Mouse (Mus musculus): Measurements from ENCODE around the gene Naa80.

The Naa80 gene

GRCm38 (mm10) chr9:107566041-107566709 lies 12.5 kb upstream of the Naa80 start:
- no peaks in the 10 kb centered on the region for H3K9me3 ChIP-seq (ENCODE audit: low read length)
- H3K4me3 ChIP-seq (replicated peaks; ENCODE audit: low read length): no peak overlapping the region
- H3K4me1 ChIP-seq (replicated peaks; ENCODE audit: low read depth, low read length): peaks cover 78% of the 10 kb centered on the region
- peaks cover 27% of the 10 kb centered on the region for H3K27me3 ChIP-seq (ENCODE audit: insufficient read depth, low read length)
- TF ChIP-seq CTCF (conservative IDR thresholded peaks at IDR 0.05; ENCODE audit: low read length): peak; percentile 91
- no peak for TF ChIP-seq POU5F1 (IDR thresholded peaks at IDR 0.05; ENCODE audit: borderline replicate concordance, low read length)
- TF ChIP-seq NANOG (IDR thresholded peaks at IDR 0.05; ENCODE audit: borderline replicate concordance, low read length): no peak
- peaks cover 33% of the 10 kb centered on the region for H3K36me3 ChIP-seq (ENCODE audit: insufficient read depth, low read length)

GRCm38 (mm10) chr9:107566855-107567254 lies 11.8 kb upstream of the Naa80 start:
- TF ChIP-seq NANOG (IDR thresholded peaks at IDR 0.05; ENCODE audit: borderline replicate concordance, low read length) (no peak), POU5F1 (IDR thresholded peaks at IDR 0.05; ENCODE audit: borderline replicate concordance, low read length) (no peak), CTCF (conservative IDR thresholded peaks at IDR 0.05; ENCODE audit: low read length) (no peak)
- Histone ChIP-seq H3K4me3 (replicated peaks; ENCODE audit: low read length) (no peak overlapping the region), H3K36me3 (ENCODE audit: insufficient read depth, low read length) (peaks cover 33% of the 10 kb centered on the region), H3K4me1 (replicated peaks; ENCODE audit: low read depth, low read length) (peaks cover 80% of the 10 kb centered on the region), H3K9me3 (ENCODE audit: low read length) (no peaks in the 10 kb centered on the region), H3K27me3 (ENCODE audit: insufficient read depth, low read length) (peaks cover 28% of the 10 kb centered on the region)

- Histone ChIP-seq H3K9me3 (ENCODE audit: low read length) (no peaks in the 10 kb centered on the region), H3K36me3 (ENCODE audit: insufficient read depth, low read length) (peaks cover 37% of the 10 kb centered on the region), H3K4me3 (replicated peaks; ENCODE audit: low read length) (peak within 1 kb of the TSS; percentile 89), H3K4me1 (replicated peaks; ENCODE audit: low read depth, low read length) (peaks cover 76% of the 10 kb centered on the region), H3K27me3 (ENCODE audit: insufficient read depth, low read length) (peaks cover 28% of the 10 kb centered on the region)
- TF ChIP-seq NANOG (IDR thresholded peaks at IDR 0.05; ENCODE audit: borderline replicate concordance, low read length) (no peak), POU5F1 (IDR thresholded peaks at IDR 0.05; ENCODE audit: borderline replicate concordance, low read length) (no peak), CTCF (conservative IDR thresholded peaks at IDR 0.05; ENCODE audit: low read length) (no peak)
Observed at GRCm38 (mm10) chr9:107567702-107568319, 10.9 kb upstream of the Naa80 start, which contains the start of gene Hyal2. Gene Hyal2, plus strand, starts transcription at chr9:107567945.

- H3K27me3 ChIP-seq (ENCODE audit: insufficient read depth, low read length): peaks cover 28% of the 10 kb centered on the region
- peaks cover 43% of the 10 kb centered on the region for H3K36me3 ChIP-seq (ENCODE audit: insufficient read depth, low read length)
- H3K4me1 ChIP-seq (replicated peaks; ENCODE audit: low read depth, low read length): peaks cover 72% of the 10 kb centered on the region
- H3K4me3 ChIP-seq (replicated peaks; ENCODE audit: low read length): peak overlapping the region; percentile 89
- H3K9me3 ChIP-seq (ENCODE audit: low read length): no peaks in the 10 kb centered on the region
- TF ChIP-seq CTCF (conservative IDR thresholded peaks at IDR 0.05; ENCODE audit: low read length) (no peak), POU5F1 (IDR thresholded peaks at IDR 0.05; ENCODE audit: borderline replicate concordance, low read length) (no peak), NANOG (IDR thresholded peaks at IDR 0.05; ENCODE audit: borderline replicate concordance, low read length) (no peak)
Observed at GRCm38 (mm10) chr9:107568331-107569261, 10.1 kb upstream of the Naa80 start.

GRCm38 (mm10) chr9:107569270-107569669 lies 9.4 kb upstream of the Naa80 start:
- no peak for TF ChIP-seq POU5F1 (IDR thresholded peaks at IDR 0.05; ENCODE audit: borderline replicate concordance, low read length)
- no peak for TF ChIP-seq NANOG (IDR thresholded peaks at IDR 0.05; ENCODE audit: borderline replicate concordance, low read length)
- TF ChIP-seq CTCF (conservative IDR thresholded peaks at IDR 0.05; ENCODE audit: low read length): no peak
- peak overlapping the region; percentile 89 for H3K4me3 ChIP-seq (replicated peaks; ENCODE audit: low read length)
- peaks cover 65% of the 10 kb centered on the region for H3K4me1 ChIP-seq (replicated peaks; ENCODE audit: low read depth, low read length)
- peaks cover 40% of the 10 kb centered on the region for H3K36me3 ChIP-seq (ENCODE audit: insufficient read depth, low read length)
- H3K9me3 ChIP-seq (ENCODE audit: low read length): no peaks in the 10 kb centered on the region
- peaks cover 28% of the 10 kb centered on the region for H3K27me3 ChIP-seq (ENCODE audit: insufficient read depth, low read length)

- peaks cover 28% of the 10 kb centered on the region for H3K27me3 ChIP-seq (ENCODE audit: insufficient read depth, low read length)
- H3K4me3 ChIP-seq (replicated peaks; ENCODE audit: low read length): peak overlapping the region; percentile 89
- no peaks in the 10 kb centered on the region for H3K9me3 ChIP-seq (ENCODE audit: low read length)
- H3K36me3 ChIP-seq (ENCODE audit: insufficient read depth, low read length): peaks cover 33% of the 10 kb centered on the region
- H3K4me1 ChIP-seq (replicated peaks; ENCODE audit: low read depth, low read length): peaks cover 65% of the 10 kb centered on the region
- TF ChIP-seq CTCF (conservative IDR thresholded peaks at IDR 0.05; ENCODE audit: low read length): no peak
Observed at GRCm38 (mm10) chr9:107570016-107570415, 8.7 kb upstream of the Naa80 start.

GRCm38 (mm10) chr9:107570845-107571244 lies 7.8 kb upstream of the Naa80 start:
- Histone ChIP-seq H3K27me3 (ENCODE audit: insufficient read depth, low read length) (peaks cover 28% of the 10 kb centered on the region), H3K36me3 (ENCODE audit: insufficient read depth, low read length) (peaks cover 27% of the 10 kb centered on the region), H3K4me1 (replicated peaks; ENCODE audit: low read depth, low read length) (peaks cover 65% of the 10 kb centered on the region), H3K4me3 (replicated peaks; ENCODE audit: low read length) (peak overlapping the region; percentile 89), H3K9me3 (ENCODE audit: low read length) (no peaks in the 10 kb centered on the region)
- TF ChIP-seq POU5F1 (IDR thresholded peaks at IDR 0.05; ENCODE audit: borderline replicate concordance, low read length): no peak
- no peak for TF ChIP-seq NANOG (IDR thresholded peaks at IDR 0.05; ENCODE audit: borderline replicate concordance, low read length)
- TF ChIP-seq CTCF (conservative IDR thresholded peaks at IDR 0.05; ENCODE audit: low read length): no peak
